Mouse (Mus musculus): ENCODE measurements around the gene Cfap52. TPM values are rescaled to one million over a fixed set of nuclear protein-coding genes. Genes with fewer than 3 reads are reported as not detected.
A peak's percentile ranks its signal among the peaks of the same experiment; 100 is the strongest.

The Cfap52 gene
- polyA plus RNA-seq, 1 experiment from 2014 or later: 0.34 TPM

GRCm38 (mm10) chr11:67922755-67923125, 42.7 kb downstream of the Cfap52 start:
- peaks cover 35% of the 10 kb centered on the region for H3K27me3 ChIP-seq (replicated peaks; ENCODE audit: low read depth, poor library complexity, severe bottlenecking)
- peak overlapping the region; percentile 85 for H3K4me3 ChIP-seq
- DNase-seq (ENCODE audit: low spot score): peak; percentile 84
- H3K27ac ChIP-seq (replicated peaks): no peak overlapping the region
- WGBS: under 1% methylated on average over 12 of the region's 12 CpGs
- H3K9me3 ChIP-seq: no peaks in the 10 kb centered on the region
- H3K4me1 ChIP-seq: peaks cover 30% of the 10 kb centered on the region
- no peaks in the 10 kb centered on the region for H3K36me3 ChIP-seq (replicated peaks)

- H3K4me1 ChIP-seq: peaks cover 30% of the 10 kb centered on the region
- peak within 1 kb of the TSS; percentile 57 for H3K27ac ChIP-seq (replicated peaks)
- no peaks in the 10 kb centered on the region for H3K9me3 ChIP-seq
- peaks cover 35% of the 10 kb centered on the region for H3K27me3 ChIP-seq (replicated peaks; ENCODE audit: low read depth, poor library complexity, severe bottlenecking)
- no peaks in the 10 kb centered on the region for H3K36me3 ChIP-seq (replicated peaks)
- peak; percentile 74 for DNase-seq (ENCODE audit: low spot score)
- peak within 1 kb of the TSS; percentile 85 for H3K4me3 ChIP-seq
- WGBS: under 1% methylated on average over 79 of the region's 80 CpGs
These were observed 43.4 kb downstream of the Cfap52 start, which contains the start of gene Usp43 for GRCm38 (mm10) chr11:67921827-67922754. TSS of gene Usp43 (minus strand) at chr11:67922153.

- DNase-seq (ENCODE audit: low spot score): peak; percentile 67
- Histone ChIP-seq H3K27me3 (replicated peaks; ENCODE audit: low read depth, poor library complexity, severe bottlenecking) (peaks cover 35% of the 10 kb centered on the region), H3K9me3 (no peaks in the 10 kb centered on the region), H3K4me3 (peak overlapping the region; percentile 85), H3K27ac (replicated peaks) (peak overlapping the region; percentile 57), H3K4me1 (peaks cover 24% of the 10 kb centered on the region), H3K36me3 (replicated peaks) (no peaks in the 10 kb centered on the region)
- 2% methylated on average over 47 of the region's 47 CpGs for WGBS
These were observed 44.2 kb downstream of the Cfap52 start for GRCm38 (mm10) chr11:67921091-67921826.

- Histone ChIP-seq H3K4me3 (peak overlapping the region; percentile 85; the same call in 1 of the 2 replicates), H3K27me3 (replicated peaks; ENCODE audit: low read depth, poor library complexity, severe bottlenecking) (peaks cover 35% of the 10 kb centered on the region), H3K9me3 (no peaks in the 10 kb centered on the region), H3K4me1 (peaks cover 23% of the 10 kb centered on the region), H3K36me3 (replicated peaks) (no peaks in the 10 kb centered on the region), H3K27ac (replicated peaks) (no peak overlapping the region)
- no peak for DNase-seq (ENCODE audit: low spot score)
- 47% methylated on average over 9 of the region's 9 CpGs for WGBS
These were observed 45.1 kb downstream of the Cfap52 start for GRCm38 (mm10) chr11:67920226-67920960.

- no peak for DNase-seq (ENCODE audit: low spot score)
- 66% methylated on average over 5 of the region's 5 CpGs for WGBS
- H3K27ac ChIP-seq (replicated peaks): no peak overlapping the region
- H3K36me3 ChIP-seq (replicated peaks): no peaks in the 10 kb centered on the region
- H3K4me3 ChIP-seq: no peak overlapping the region
- H3K4me1 ChIP-seq: peaks cover 23% of the 10 kb centered on the region
- no peaks in the 10 kb centered on the region for H3K9me3 ChIP-seq
- H3K27me3 ChIP-seq (replicated peaks; ENCODE audit: low read depth, poor library complexity, severe bottlenecking): peaks cover 35% of the 10 kb centered on the region
These were observed 45.9 kb downstream of the Cfap52 start for GRCm38 (mm10) chr11:67919593-67919992.

GRCm38 (mm10) chr11:67917126-67917525, 48.3 kb downstream of the Cfap52 start:
- H3K36me3 ChIP-seq (replicated peaks): no peaks in the 10 kb centered on the region
- DNase-seq (ENCODE audit: low spot score): no peak
- no peaks in the 10 kb centered on the region for H3K9me3 ChIP-seq
- peaks cover 14% of the 10 kb centered on the region for H3K4me1 ChIP-seq
- no peak overlapping the region for H3K4me3 ChIP-seq
- peaks cover 33% of the 10 kb centered on the region for H3K27me3 ChIP-seq (replicated peaks; ENCODE audit: low read depth, poor library complexity, severe bottlenecking)
- WGBS: 82% methylated on average over 3 of the region's 3 CpGs
- no peak overlapping the region for H3K27ac ChIP-seq (replicated peaks)

- Histone ChIP-seq H3K27me3 (replicated peaks; ENCODE audit: low read depth, poor library complexity, severe bottlenecking) (no peaks in the 10 kb centered on the region), H3K36me3 (replicated peaks) (no peaks in the 10 kb centered on the region), H3K27ac (replicated peaks) (no peak overlapping the region), H3K4me3 (no peak overlapping the region), H3K4me1 (no peaks in the 10 kb centered on the region), H3K9me3 (no peaks in the 10 kb centered on the region)
- WGBS: 88% methylated on average over 5 of the region's 5 CpGs
- no peak for DNase-seq (ENCODE audit: low spot score)
These were observed 54.4 kb downstream of the Cfap52 start for GRCm38 (mm10) chr11:67911074-67911473.

GRCm38 (mm10) chr11:67903756-67904155, 61.7 kb downstream of the Cfap52 start:
- WGBS: 83% methylated on average over 4 of the region's 4 CpGs
- Histone ChIP-seq H3K9me3 (no peaks in the 10 kb centered on the region), H3K27me3 (replicated peaks; ENCODE audit: low read depth, poor library complexity, severe bottlenecking) (no peaks in the 10 kb centered on the region), H3K4me1 (no peaks in the 10 kb centered on the region), H3K36me3 (replicated peaks) (no peaks in the 10 kb centered on the region), H3K27ac (replicated peaks) (no peak overlapping the region), H3K4me3 (no peak overlapping the region)
- DNase-seq (ENCODE audit: low spot score): no peak

GRCm38 (mm10) chr11:67897064-67897560, 68.3 kb downstream of the Cfap52 start:
- 67% methylated on average over 8 of the region's 8 CpGs for WGBS
- DNase-seq (ENCODE audit: low spot score): peak; percentile 63
- no peaks in the 10 kb centered on the region for H3K9me3 ChIP-seq
- no peaks in the 10 kb centered on the region for H3K36me3 ChIP-seq (replicated peaks)
- H3K27me3 ChIP-seq (replicated peaks; ENCODE audit: low read depth, poor library complexity, severe bottlenecking): no peaks in the 10 kb centered on the region
- H3K4me3 ChIP-seq: no peak overlapping the region
- no peak overlapping the region for H3K27ac ChIP-seq (replicated peaks)
- peaks cover 5% of the 10 kb centered on the region for H3K4me1 ChIP-seq

- H3K36me3 ChIP-seq (replicated peaks): no peaks in the 10 kb centered on the region
- H3K4me3 ChIP-seq: no peak overlapping the region
- DNase-seq (ENCODE audit: low spot score): no peak
- no peaks in the 10 kb centered on the region for H3K9me3 ChIP-seq
- H3K27ac ChIP-seq (replicated peaks): no peak overlapping the region
- 78% methylated on average over 7 of the region's 7 CpGs for WGBS
- H3K27me3 ChIP-seq (replicated peaks; ENCODE audit: low read depth, poor library complexity, severe bottlenecking): no peaks in the 10 kb centered on the region
- H3K4me1 ChIP-seq: peaks cover 5% of the 10 kb centered on the region
These were observed 69.8 kb downstream of the Cfap52 start for GRCm38 (mm10) chr11:67895641-67896040.

GRCm38 (mm10) chr11:67888521-67888920, 76.9 kb downstream of the Cfap52 start:
- Histone ChIP-seq H3K4me3 (no peak overlapping the region), H3K36me3 (replicated peaks) (no peaks in the 10 kb centered on the region), H3K27ac (replicated peaks) (no peak overlapping the region), H3K4me1 (no peaks in the 10 kb centered on the region), H3K9me3 (peaks cover 4% of the 10 kb centered on the region; the same call in 1 of the 2 replicates), H3K27me3 (replicated peaks; ENCODE audit: low read depth, poor library complexity, severe bottlenecking) (no peaks in the 10 kb centered on the region)
- WGBS: 82% methylated on average over 5 of the region's 5 CpGs
- no peak for DNase-seq (ENCODE audit: low spot score)

- 91% methylated on average over 2 of the region's 2 CpGs for WGBS
- DNase-seq (ENCODE audit: low spot score): no peak
- Histone ChIP-seq H3K4me3 (no peak overlapping the region), H3K9me3 (peaks cover 4% of the 10 kb centered on the region; the same call in 1 of the 2 replicates), H3K36me3 (replicated peaks) (no peaks in the 10 kb centered on the region), H3K27ac (replicated peaks) (no peak overlapping the region), H3K4me1 (no peaks in the 10 kb centered on the region), H3K27me3 (replicated peaks; ENCODE audit: low read depth, poor library complexity, severe bottlenecking) (no peaks in the 10 kb centered on the region)
These were observed 79.5 kb downstream of the Cfap52 start for GRCm38 (mm10) chr11:67885921-67886320.

Data from embryonic facial prominence, embryonic 10.5 days (tissue).